Mouse (Mus musculus) ES-Bruce4 (cell line): ENCODE results near the gene Fkbp1b.

Experiments used
- CTCF ChIP-seq: IDR thresholded peaks from one replicate; pipeline ENCODE4 v1.8.1; 2011; ENCODE audit warnings: low read depth, low read length
- POLR2A ChIP-seq: IDR thresholded peaks from one replicate; pipeline ENCODE4 v1.8.1; 2011; ENCODE audit warnings: low read length; ENCODE audit not compliant: insufficient read depth

DNA sequence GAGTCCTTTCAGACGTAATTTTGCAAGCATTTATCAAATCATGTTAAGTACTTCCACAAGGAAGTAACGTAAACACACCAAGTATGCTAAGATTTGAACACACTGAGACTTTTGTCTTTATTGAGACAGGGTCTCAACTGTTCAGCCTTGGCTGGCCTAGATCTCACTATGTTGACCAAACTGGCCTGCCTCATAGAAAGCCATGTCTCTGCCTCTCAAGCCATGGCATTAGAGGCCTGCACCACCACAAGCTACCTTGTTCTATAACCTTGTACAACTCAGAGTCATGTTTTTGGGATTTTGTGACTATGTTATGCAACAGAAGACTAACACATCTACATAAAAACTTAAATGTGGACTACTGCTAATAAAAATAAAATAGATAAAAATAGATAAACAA lies 40.7 kb upstream of the Fkbp1b start:
- TF ChIP-seq CTCF (no peak), POLR2A (no peak)
